Mouse (Mus musculus): ENCODE results near the gene Tead4.

DNA sequence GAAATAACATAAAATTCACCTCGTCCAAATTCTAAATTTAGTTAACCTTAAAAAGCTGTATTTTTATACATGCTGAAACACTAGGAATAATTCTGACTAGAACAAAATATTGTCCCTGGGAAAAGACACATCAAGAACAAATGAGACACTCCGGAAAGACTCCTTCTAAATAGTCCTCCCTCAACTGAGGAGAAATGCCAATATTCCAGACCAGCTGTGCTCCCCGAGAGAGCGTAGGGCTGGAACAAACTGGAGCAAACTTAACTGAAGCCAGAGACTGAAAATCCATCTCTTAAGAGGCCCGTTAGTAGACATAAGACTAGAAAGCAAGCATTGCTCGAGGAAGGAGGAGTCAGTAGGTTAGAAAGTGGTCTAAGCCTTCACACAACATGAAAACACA is 46.2 kb upstream of the Tead4 start:
- TF ChIP-seq CTCF (IDR thresholded peaks at IDR 0.05; ENCODE audit: control insufficient read depth, insufficient read depth, insufficient read length) (no peak), MYOD1 (IDR thresholded peaks at IDR 0.05; ENCODE audit: control insufficient read depth, insufficient read length, low read depth) (no peak), MAX (IDR thresholded peaks at IDR 0.05) (no peak), CEBPB (IDR thresholded peaks at IDR 0.05; ENCODE audit: low read depth) (no peak)

Measured in C2C12 (cell line).